Mouse (Mus musculus) kidney, embryonic 14.5 days (tissue): ENCODE results near the gene Slc35g2. TPM values are rescaled to one million over a fixed set of nuclear protein-coding genes. Genes with fewer than 3 reads are reported as not detected.

Experiments used
- ATAC-seq: fragments of 200-750 bp; cut with Nextera tagmentation; 2 replicates; pipeline ENCODE4 v1.8.0; 2017; ENCODE audit warnings: moderate number of reproducible peaks, mild to moderate bottlenecking, moderate TSS enrichment, moderate library complexity; ENCODE audit not compliant: low FRiP score, low TSS enrichment
- H3K27ac ChIP-seq: fragments of 300-500 bp; sonication (generic); 2 replicates; pipeline ENCODE4 v1.5.1; 2014; ENCODE audit warnings: low read depth, mild to moderate bottlenecking, low read length, moderate library complexity, mixed read lengths
- H3K27me3 ChIP-seq: fragments of 300-500 bp; sonication (generic); 2 replicates; pipeline ENCODE4 v1.6.1; 2014; ENCODE audit warnings: mild to moderate bottlenecking, low read length; ENCODE audit not compliant: control insufficient read depth, insufficient read depth
- H3K36me3 ChIP-seq: fragments of 300-500 bp; sonication (generic); 2 replicates; pipeline ENCODE4 v1.6.1; 2014; ENCODE audit warnings: low read length, mixed read lengths; ENCODE audit not compliant: control insufficient read depth, insufficient read depth
- H3K4me1 ChIP-seq: fragments of 300-500 bp; sonication (generic); 2 replicates; pipeline ENCODE4 v1.6.1; 2014; ENCODE audit warnings: low read length, mixed read lengths; ENCODE audit not compliant: control insufficient read depth, insufficient read depth
- H3K4me2 ChIP-seq: fragments of 300-500 bp; sonication (generic); replicated peaks from 2 replicates; pipeline ENCODE4 v1.6.1; 2014; ENCODE audit warnings: low read depth, mild to moderate bottlenecking, low read length
- H3K4me3 ChIP-seq: fragments of 300-500 bp; sonication (generic); 2 replicates; pipeline ENCODE4 v1.5.1; 2014; ENCODE audit warnings: mild to moderate bottlenecking, low read length
- H3K9ac ChIP-seq: fragments of 300-500 bp; sonication (generic); 2 replicates; pipeline ENCODE4 v1.6.1; 2014; ENCODE audit warnings: low read depth, mild to moderate bottlenecking, low read length, moderate library complexity
- H3K9me3 ChIP-seq: fragments of 300-500 bp; sonication (generic); 2 replicates; pipeline ENCODE4 v1.6.1; 2016; ENCODE audit warnings: low read length; ENCODE audit not compliant: control insufficient read depth
- WGBS: fragments of 180-500 bp; shearing (Covaris S2); extraction: QIAGEN DNeasy Blood & Tissue Kit; methylation state at CpG from one replicate; pipeline ENCODE4 v1.1.7; 2014; 5-methylcytosine and 5-hydroxymethylcytosine counted together
- polyA plus RNA-seq: library from polyadenylated mRNA; unstranded; fragments of >200 nt; fragmentation: Nextera tagmentation; extraction: Ambion mirVana; gene quantifications from 2 replicates; pipeline ENCODE4 v1.2.1, GENCODE M21; 2014

Gene Slc35g2
- polyA plus RNA-seq, 1 experiment from 2014 or later: 5.2 TPM

GRCm38 (mm10) chr9:100571511-100571910 lies 621 bp upstream of the Slc35g2 start:
- peak overlapping the region; percentile 70; the same call in 1 of the 2 replicates for H3K4me3 ChIP-seq
- WGBS: 80% methylated on average over 1 of the region's 1 CpGs
- no peaks in the 10 kb centered on the region for H3K4me1 ChIP-seq
- no peak overlapping the region for H3K9ac ChIP-seq
- H3K9me3 ChIP-seq: no peaks in the 10 kb centered on the region
- H3K4me2 ChIP-seq: peak overlapping the region; percentile 97
- ATAC-seq: no peak
- no peaks in the 10 kb centered on the region for H3K27me3 ChIP-seq
- H3K27ac ChIP-seq: no peak overlapping the region
- H3K36me3 ChIP-seq: no peaks in the 10 kb centered on the region

- Histone ChIP-seq H3K27ac (no peak overlapping the region), H3K27me3 (no peaks in the 10 kb centered on the region), H3K36me3 (no peaks in the 10 kb centered on the region), H3K4me1 (no peaks in the 10 kb centered on the region), H3K4me3 (peak overlapping the region; percentile 70), H3K9ac (peak overlapping the region; percentile 70; the same call in 1 of the 2 replicates), H3K9me3 (no peaks in the 10 kb centered on the region), H3K4me2 (peak overlapping the region; percentile 97)
- ATAC-seq: peak; percentile 78; the same call in 1 of the 2 replicates
- WGBS: 10% methylated on average over 32 of the region's 32 CpGs
Measured at GRCm38 (mm10) chr9:100569798-100570625, 878 bp downstream of the Slc35g2 start.

DNA sequence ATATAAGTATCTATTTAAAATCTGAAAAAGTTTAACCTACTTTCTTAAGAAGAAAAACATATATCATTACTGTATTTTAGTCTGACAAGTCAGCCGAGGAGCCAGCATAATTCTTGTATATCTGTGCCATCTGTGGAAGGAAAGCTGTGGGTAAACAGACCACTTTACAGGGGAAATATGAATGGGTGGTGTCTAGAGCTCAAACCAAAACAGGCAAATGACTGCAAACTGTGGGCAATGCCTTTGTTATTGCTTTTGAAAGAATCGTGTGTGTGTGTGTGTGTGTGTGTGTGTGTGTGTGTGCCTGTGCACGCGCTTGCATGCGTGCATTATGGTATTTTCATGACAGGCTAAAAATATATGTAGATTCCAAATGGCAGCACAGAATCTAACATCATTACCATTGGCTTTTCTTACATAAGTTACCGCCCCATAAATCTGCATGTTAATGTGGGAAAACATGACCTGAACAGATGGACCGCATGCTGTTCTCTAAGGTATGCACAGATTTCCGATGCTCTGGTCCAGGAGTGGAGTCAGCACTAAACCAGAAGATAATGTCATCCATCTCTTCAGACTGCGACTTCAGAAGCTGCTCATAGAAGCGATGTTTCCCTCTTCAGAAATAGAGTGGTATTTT lies 10.5 kb downstream of the Slc35g2 start:
- no peak overlapping the region for H3K9ac ChIP-seq
- no peak overlapping the region for H3K27ac ChIP-seq
- H3K9me3 ChIP-seq: no peaks in the 10 kb centered on the region
- ATAC-seq: no peak
- H3K27me3 ChIP-seq: no peaks in the 10 kb centered on the region
- no peaks in the 10 kb centered on the region for H3K36me3 ChIP-seq
- WGBS: 84% methylated on average over 10 of the region's 10 CpGs
- no peaks in the 10 kb centered on the region for H3K4me1 ChIP-seq
- no peak overlapping the region for H3K4me3 ChIP-seq
- H3K4me2 ChIP-seq: no peak overlapping the region

GRCm38 (mm10) chr9:100558991-100559390 lies 11.9 kb downstream of the Slc35g2 start:
- ATAC-seq: no peak
- Histone ChIP-seq H3K36me3 (no peaks in the 10 kb centered on the region), H3K4me1 (no peaks in the 10 kb centered on the region), H3K9me3 (no peaks in the 10 kb centered on the region), H3K4me3 (no peak overlapping the region), H3K27ac (no peak overlapping the region), H3K4me2 (no peak overlapping the region), H3K9ac (no peak overlapping the region), H3K27me3 (no peaks in the 10 kb centered on the region)

- 77% methylated on average over 4 of the region's 4 CpGs for WGBS
- H3K9me3 ChIP-seq: no peaks in the 10 kb centered on the region
- no peak overlapping the region for H3K9ac ChIP-seq
- H3K36me3 ChIP-seq: no peaks in the 10 kb centered on the region
- H3K27ac ChIP-seq: no peak overlapping the region
- no peak overlapping the region for H3K4me2 ChIP-seq
- no peak for ATAC-seq
- no peak overlapping the region for H3K4me3 ChIP-seq
- no peaks in the 10 kb centered on the region for H3K27me3 ChIP-seq
- H3K4me1 ChIP-seq: no peaks in the 10 kb centered on the region
Measured at GRCm38 (mm10) chr9:100558023-100558573, 12.8 kb downstream of the Slc35g2 start.

DNA sequence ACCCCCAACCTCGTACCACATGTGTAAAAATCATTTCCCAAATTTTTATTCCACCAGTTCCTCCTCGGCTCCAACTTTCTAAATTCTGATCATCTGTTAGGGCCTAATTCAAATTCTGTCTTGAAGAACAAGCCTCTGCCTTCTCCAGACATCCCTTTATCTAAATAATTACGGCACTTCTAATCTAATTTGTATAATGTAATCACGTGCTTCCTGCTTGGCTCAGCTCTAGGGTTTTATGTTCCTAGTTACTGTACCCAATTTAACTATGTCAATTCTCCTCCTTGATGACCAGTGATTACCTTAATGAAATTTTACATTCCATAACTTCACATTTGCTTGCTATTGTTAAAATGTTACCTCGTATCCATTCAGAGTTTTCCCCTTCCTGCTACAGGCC lies 15.2 kb downstream of the Slc35g2 start:
- Histone ChIP-seq H3K4me2 (no peak overlapping the region), H3K36me3 (no peaks in the 10 kb centered on the region), H3K9ac (no peak overlapping the region), H3K27me3 (no peaks in the 10 kb centered on the region), H3K4me1 (no peaks in the 10 kb centered on the region), H3K4me3 (no peak overlapping the region), H3K9me3 (0 out of 2 replicates have a peak, but pooled peaks cover 4% of the 10 kb centered on the region), H3K27ac (no peak overlapping the region)
- 82% methylated on average over 5 of the region's 5 CpGs for WGBS
- no peak for ATAC-seq

- Histone ChIP-seq H3K9ac (no peak overlapping the region), H3K4me3 (no peak overlapping the region), H3K27ac (no peak overlapping the region), H3K9me3 (peaks cover 9% of the 10 kb centered on the region), H3K4me2 (no peak overlapping the region), H3K4me1 (peaks cover 13% of the 10 kb centered on the region; the same call in 1 of the 2 replicates), H3K27me3 (no peaks in the 10 kb centered on the region), H3K36me3 (no peaks in the 10 kb centered on the region)
- 99% methylated on average over 2 of the region's 2 CpGs for WGBS
- ATAC-seq: no peak
Measured at GRCm38 (mm10) chr9:100548313-100548712, 22.6 kb downstream of the Slc35g2 start.

GRCm38 (mm10) chr9:100546594-100546910 lies 24.3 kb downstream of the Slc35g2 start:
- no peak for ATAC-seq
- Histone ChIP-seq H3K9me3 (peaks cover 5% of the 10 kb centered on the region), H3K4me3 (peak overlapping the region; percentile 94), H3K27me3 (no peaks in the 10 kb centered on the region), H3K27ac (peak overlapping the region; percentile 90), H3K4me2 (peak overlapping the region; percentile 79), H3K4me1 (peaks cover 13% of the 10 kb centered on the region; the same call in 1 of the 2 replicates), H3K36me3 (no peaks in the 10 kb centered on the region), H3K9ac (peak overlapping the region; percentile 95)
- WGBS: 7% methylated on average over 9 of the region's 9 CpGs
